Mouse (Mus musculus) small intestine, adult 2 months (tissue): ENCODE results near the gene Rce1. TPM values are rescaled to one million over a fixed set of nuclear protein-coding genes. Genes with fewer than 3 reads are reported as not detected.

Source experiments
- H3K27ac ChIP-seq: fragments of 200-500 bp; 2 replicates; pipeline ENCODE4 v1.5.1; 2012; ENCODE audit warnings: low read depth, low read length, control low read depth, inconsistent platforms; ENCODE audit not compliant: insufficient read depth
- H3K27me3 ChIP-seq: fragments of 200-500 bp; 2 replicates; pipeline ENCODE4 v1.6.1; 2012; ENCODE audit warnings: mild to moderate bottlenecking, moderate library complexity, low read length, inconsistent platforms; ENCODE audit not compliant: control insufficient read depth, insufficient read depth
- H3K36me3 ChIP-seq: fragments of 200-500 bp; 2 replicates; pipeline ENCODE4 v1.6.1; 2012; ENCODE audit warnings: mild to moderate bottlenecking, low read length, control low read depth, inconsistent platforms; ENCODE audit not compliant: control insufficient read depth, insufficient read depth
- H3K4me1 ChIP-seq: fragments of 200-500 bp; 2 replicates; pipeline ENCODE4 v1.6.1; 2012; ENCODE audit warnings: low read length, inconsistent platforms, mixed read lengths; ENCODE audit not compliant: control insufficient read depth, insufficient read depth, insufficient read length
- H3K4me3 ChIP-seq: fragments of 200-500 bp; 2 replicates; pipeline ENCODE4 v1.5.1; 2012; ENCODE audit warnings: low read depth, mild to moderate bottlenecking, control low read depth, inconsistent platforms, low read length, moderate library complexity
- CTCF ChIP-seq: fragments of 200-500 bp; IDR thresholded peaks from 2 replicates; pipeline ENCODE4 v1.5.1; 2012; ENCODE audit warnings: low read depth, mild to moderate bottlenecking, control low read depth, inconsistent platforms, low read length, moderate library complexity, mixed read lengths; ENCODE audit not compliant: insufficient replicate concordance, insufficient read length; ENCODE audit errors: extremely low read depth
- POLR2A ChIP-seq: fragments of 200-500 bp; IDR thresholded peaks from 2 replicates; pipeline ENCODE4 v1.6.1; 2012; ENCODE audit warnings: low read depth, mild to moderate bottlenecking, control low read depth, inconsistent platforms, low read length, moderate library complexity
- WGBS: fragments of 180-500 bp; shearing (Covaris S2); methylation state at CpG from one replicate; pipeline ENCODE4 v1.1.7; 2018; 5-methylcytosine and 5-hydroxymethylcytosine counted together
- polyA plus RNA-seq: library from polyadenylated mRNA; depleted of rRNA; stranded (reverse); fragments of >200 nt; gene quantifications from 2 replicates; pipeline ENCODE4 v1.2.3, GENCODE M21; 2012

Rce1 gene
- polyA plus RNA-seq, 1 experiment, result 97.5 TPM

DNA sequence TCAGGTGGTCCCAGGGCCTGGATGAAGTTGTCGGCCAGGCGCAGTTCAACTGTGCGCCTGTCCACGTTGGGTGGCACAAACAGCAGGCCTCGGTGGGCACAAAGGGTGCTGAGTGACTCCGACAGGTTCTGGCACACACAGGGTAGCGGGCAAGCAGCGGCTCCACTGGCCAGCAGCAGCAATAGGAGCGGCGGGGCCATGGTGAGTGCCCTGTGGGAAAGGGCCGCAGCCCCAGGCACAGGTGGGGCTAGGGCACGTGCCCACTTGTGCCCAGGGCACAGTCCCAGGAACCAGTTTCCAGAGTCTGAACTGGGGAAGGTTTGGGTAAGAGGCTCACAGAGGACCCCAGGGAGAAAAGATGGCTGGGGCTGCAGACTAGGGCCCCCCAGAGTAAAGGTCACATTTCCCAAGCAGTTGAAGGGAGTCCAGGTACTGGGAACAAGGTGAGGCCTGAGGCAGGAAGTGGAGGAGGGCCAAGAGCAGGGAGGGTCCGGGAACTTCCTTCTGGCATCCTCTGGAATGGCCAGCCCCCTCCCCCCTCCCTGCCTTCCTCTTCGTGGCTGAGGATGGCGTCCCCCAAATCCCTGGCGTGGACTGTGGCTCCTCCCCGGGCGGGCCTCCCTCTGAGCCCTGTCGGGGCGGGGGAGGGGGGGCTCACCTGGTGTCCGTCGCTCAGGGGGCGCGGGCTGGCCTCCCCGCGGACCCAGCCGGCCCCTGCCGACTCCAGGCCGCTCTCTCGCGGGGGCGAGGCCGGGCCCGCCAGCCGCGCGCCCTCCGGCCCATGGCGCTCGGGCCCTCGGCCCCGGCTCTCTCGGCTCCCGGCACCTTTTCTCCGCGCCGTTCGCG is 10.9 kb downstream of the Rce1 start:
- Histone ChIP-seq H3K4me3 (peak overlapping the region; percentile 80), H3K4me1 (peaks cover 9% of the 10 kb centered on the region), H3K36me3 (no peaks in the 10 kb centered on the region), H3K27me3 (no peaks in the 10 kb centered on the region), H3K27ac (no peak overlapping the region)
- 27% methylated on average over 36 of the region's 49 CpGs for WGBS
- TF ChIP-seq POLR2A (no peak), CTCF (no peak)

- H3K36me3 ChIP-seq, result no peaks in the 10 kb centered on the region
- H3K27me3 ChIP-seq, result no peaks in the 10 kb centered on the region
- H3K27ac ChIP-seq, result no peak overlapping the region
- 91% methylated on average over 33 of the region's 33 CpGs for WGBS
- H3K4me3 ChIP-seq, result peak overlapping the region; percentile 80; the same call in 1 of the 2 replicates
- H3K4me1 ChIP-seq, result peaks cover 12% of the 10 kb centered on the region
- TF ChIP-seq POLR2A (no peak), CTCF (no peak)
Measured at GRCm38 (mm10) chr19:4613464-4614304, 11.8 kb downstream of the Rce1 start.

DNA sequence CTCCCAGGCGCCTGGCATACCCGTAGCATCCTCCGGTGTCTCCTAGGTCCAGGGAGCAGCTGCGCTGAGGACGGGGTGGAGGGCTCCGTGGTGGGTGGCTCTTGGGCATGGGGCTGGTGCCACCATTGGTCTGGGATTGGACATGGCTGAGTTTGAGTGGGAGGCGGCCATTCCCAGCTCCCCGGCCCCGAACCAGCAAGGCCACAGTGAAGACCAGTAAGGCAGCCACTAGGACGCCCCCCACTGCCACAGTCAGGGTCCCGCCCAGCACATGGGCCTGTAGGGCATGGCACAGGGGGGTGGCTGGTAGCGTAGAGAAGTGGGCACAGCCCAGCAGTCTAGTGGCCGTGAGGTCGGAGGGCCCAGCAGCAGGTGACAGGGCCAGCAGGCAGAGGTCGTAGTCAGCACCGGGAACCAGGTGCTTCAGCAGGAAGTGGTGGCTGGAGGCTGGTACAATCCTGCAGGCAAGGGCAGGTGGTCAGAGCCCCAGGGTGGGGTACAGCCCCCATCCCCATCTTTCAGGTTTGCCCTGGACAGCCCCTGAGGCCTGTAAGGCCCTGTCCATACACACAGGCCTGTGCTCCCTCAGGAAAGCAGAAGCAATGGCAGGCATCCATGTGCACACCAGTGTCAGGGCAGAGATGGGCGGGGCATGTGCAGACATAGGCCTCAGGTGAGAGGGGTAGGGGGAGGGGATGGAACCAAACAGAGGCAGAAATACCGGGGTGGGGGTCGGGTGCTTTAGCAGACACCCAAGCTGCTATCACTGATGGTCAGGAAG is 13.1 kb downstream of the Rce1 start:
- TF ChIP-seq CTCF (no peak), POLR2A (no peak)
- Histone ChIP-seq H3K27ac (no peak overlapping the region), H3K4me1 (peaks cover 17% of the 10 kb centered on the region), H3K4me3 (no peak overlapping the region), H3K36me3 (no peaks in the 10 kb centered on the region), H3K27me3 (no peaks in the 10 kb centered on the region)
- WGBS, result 87% methylated on average over 19 of the region's 19 CpGs

GRCm38 (mm10) chr19:4610109-4610508 is 15.3 kb downstream of the Rce1 start:
- WGBS, result 35% methylated on average over 4 of the region's 4 CpGs
- peaks cover 17% of the 10 kb centered on the region for H3K4me1 ChIP-seq
- TF ChIP-seq CTCF, result no peak
- TF ChIP-seq POLR2A, result no peak
- no peaks in the 10 kb centered on the region for H3K36me3 ChIP-seq
- no peak overlapping the region for H3K27ac ChIP-seq
- H3K27me3 ChIP-seq, result no peaks in the 10 kb centered on the region
- H3K4me3 ChIP-seq, result no peak overlapping the region

DNA sequence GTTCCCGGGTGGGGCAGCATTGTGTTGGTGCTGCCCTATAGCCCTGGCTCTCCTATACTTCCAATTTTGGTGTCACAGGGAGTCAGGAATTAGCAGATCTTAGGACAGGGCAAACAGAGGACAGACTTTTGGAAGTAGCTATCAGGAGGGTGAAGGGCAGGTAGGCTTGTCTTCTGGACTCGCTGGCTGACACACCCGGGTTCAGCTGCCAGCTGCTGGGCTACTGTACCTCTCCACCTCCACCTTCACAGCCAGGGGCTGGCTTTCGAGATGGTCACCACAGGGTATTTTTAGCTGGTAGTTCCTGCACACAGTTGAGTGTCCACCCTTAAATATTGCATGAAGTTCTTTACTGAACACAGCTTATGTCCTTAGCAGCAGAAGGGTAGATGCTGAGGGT is 16.9 kb downstream of the Rce1 start:
- TF ChIP-seq POLR2A (no peak), CTCF (no peak)
- no peak overlapping the region for H3K27ac ChIP-seq
- 48% methylated on average over 4 of the region's 4 CpGs for WGBS
- no peak overlapping the region for H3K4me3 ChIP-seq
- no peaks in the 10 kb centered on the region for H3K27me3 ChIP-seq
- no peaks in the 10 kb centered on the region for H3K36me3 ChIP-seq
- peaks cover 19% of the 10 kb centered on the region for H3K4me1 ChIP-seq

DNA sequence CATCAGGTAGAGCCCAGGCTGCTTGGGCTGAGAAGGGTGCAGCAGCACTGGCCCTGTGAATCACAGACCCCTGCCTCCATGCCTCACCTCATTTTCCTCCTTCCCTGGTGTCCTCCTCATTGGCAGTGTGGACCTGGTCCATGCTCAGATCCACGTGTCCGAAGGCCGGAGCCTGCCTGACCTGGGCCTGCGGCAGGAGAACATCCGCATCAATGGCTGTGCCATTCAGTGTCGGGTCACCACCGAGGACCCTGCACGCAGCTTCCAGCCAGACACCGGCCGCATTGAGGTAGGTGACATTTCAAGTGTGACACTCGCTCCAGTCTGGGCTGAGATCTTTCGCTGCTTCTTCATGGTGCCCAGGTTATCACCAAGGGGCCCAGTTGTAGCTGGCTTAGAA is 18.0 kb downstream of the Rce1 start:
- H3K27me3 ChIP-seq, result no peaks in the 10 kb centered on the region
- 92% methylated on average over 12 of the region's 12 CpGs for WGBS
- TF ChIP-seq POLR2A (no peak), CTCF (no peak)
- peaks cover 20% of the 10 kb centered on the region for H3K4me1 ChIP-seq
- H3K4me3 ChIP-seq, result no peak overlapping the region
- H3K27ac ChIP-seq, result no peak overlapping the region
- no peaks in the 10 kb centered on the region for H3K36me3 ChIP-seq

DNA sequence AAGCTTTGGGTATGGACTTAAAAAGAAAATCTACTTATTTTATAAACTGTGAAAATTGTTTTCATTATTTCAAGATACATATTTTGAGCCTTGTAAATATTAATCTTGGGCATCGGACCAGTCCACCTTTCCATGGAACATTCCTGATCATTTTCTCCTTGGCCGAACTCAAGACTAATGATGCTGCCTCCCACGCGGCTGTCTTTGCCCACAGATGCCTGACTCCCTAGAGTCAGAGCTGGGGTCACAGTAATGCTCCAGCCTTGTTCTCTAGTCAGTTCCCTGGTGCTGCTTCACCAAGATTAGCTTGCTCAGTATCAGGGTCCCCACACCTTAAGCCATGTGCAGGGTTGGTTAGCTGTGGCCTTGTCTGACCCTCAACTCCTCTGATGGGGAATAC is 19.8 kb downstream of the Rce1 start:
- 82% methylated on average over 4 of the region's 4 CpGs for WGBS
- peaks cover 20% of the 10 kb centered on the region for H3K4me1 ChIP-seq
- H3K36me3 ChIP-seq, result no peaks in the 10 kb centered on the region
- no peak for TF ChIP-seq CTCF
- TF ChIP-seq POLR2A, result no peak
- no peak overlapping the region for H3K4me3 ChIP-seq
- H3K27me3 ChIP-seq, result no peaks in the 10 kb centered on the region
- no peak overlapping the region for H3K27ac ChIP-seq
